Mouse (Mus musculus) hindbrain, embryonic 16.5 days (tissue): ENCODE measurements at regions not wholly inside any gene's neighbourhood (a gene's known extent, or its start where the extent isn't known, plus 50 kb on each side); places are given as distances from the start of the nearest gene placed in this dataset.
A peak's percentile ranks its signal among the peaks of the same experiment; 100 is the strongest.

Source experiments
- ATAC-seq: fragments of 200-750 bp; cut with Nextera tagmentation; 2 replicates; pipeline ENCODE4 v1.8.0; 2017; ENCODE audit warnings: moderate TSS enrichment, moderate library complexity
- H3K27ac ChIP-seq: fragments of 300-500 bp; sonication (generic); 2 replicates; pipeline ENCODE4 v1.5.1; 2014; ENCODE audit warnings: low read depth, mild to moderate bottlenecking, control low read depth, low read length, moderate library complexity
- H3K27me3 ChIP-seq: fragments of 300-500 bp; sonication (generic); replicated peaks from 2 replicates; pipeline ENCODE4 v1.6.1; 2014; ENCODE audit warnings: low read length; ENCODE audit not compliant: control insufficient read depth, insufficient read depth
- H3K36me3 ChIP-seq: fragments of 300-500 bp; sonication (generic); 2 replicates; pipeline ENCODE4 v1.6.1; 2014; ENCODE audit warnings: mild to moderate bottlenecking, low read length, moderate library complexity, mixed read lengths; ENCODE audit not compliant: control insufficient read depth, insufficient read depth
- H3K4me1 ChIP-seq: fragments of 300-500 bp; sonication (generic); 2 replicates; pipeline ENCODE4 v1.6.1; 2014; ENCODE audit warnings: low read depth, low read length; ENCODE audit not compliant: control insufficient read depth, insufficient read depth
- H3K4me2 ChIP-seq: fragments of 300-500 bp; sonication (generic); 2 replicates; pipeline ENCODE4 v1.6.1; 2014; ENCODE audit warnings: mild to moderate bottlenecking, low read length, control low read depth, moderate library complexity
- H3K4me3 ChIP-seq: fragments of 300-500 bp; sonication (generic); 2 replicates; pipeline ENCODE4 v1.5.1; 2014; ENCODE audit warnings: mild to moderate bottlenecking, low read length, control low read depth, moderate library complexity
- H3K9ac ChIP-seq: fragments of 300-500 bp; sonication (generic); 2 replicates; pipeline ENCODE4 v1.6.1; 2014; ENCODE audit warnings: low read depth, mild to moderate bottlenecking, control low read depth, low read length, moderate library complexity
- H3K9me3 ChIP-seq: fragments of 300-500 bp; sonication (generic); 2 replicates; pipeline ENCODE4 v1.6.1; 2014; ENCODE audit warnings: mild to moderate bottlenecking, low read length, moderate library complexity; ENCODE audit not compliant: control insufficient read depth
- WGBS: fragments of 180-500 bp; shearing (Covaris S2); extraction: QIAGEN DNeasy Blood & Tissue Kit; methylation state at CpG from one replicate; pipeline ENCODE4 v1.1.7; 2014; 5-methylcytosine and 5-hydroxymethylcytosine counted together

- Histone ChIP-seq H3K9me3 (no peaks in the 10 kb centered on the region), H3K4me1 (no peaks in the 10 kb centered on the region), H3K27ac (no peak overlapping the region), H3K4me2 (no peak overlapping the region), H3K27me3 (no peaks in the 10 kb centered on the region), H3K9ac (no peak overlapping the region), H3K4me3 (no peak overlapping the region), H3K36me3 (no peaks in the 10 kb centered on the region)
- no peak for ATAC-seq
- WGBS, result 66% methylated on average over 3 of the region's 3 CpGs
Measured at GRCm38 (mm10) chr4:10201835-10202234, 672.5 kb upstream of the 2610301B20Rik start.

- 92% methylated on average over 1 of the region's 1 CpGs for WGBS
- Histone ChIP-seq H3K36me3 (no peaks in the 10 kb centered on the region), H3K4me1 (no peaks in the 10 kb centered on the region), H3K9me3 (no peaks in the 10 kb centered on the region), H3K9ac (no peak overlapping the region), H3K27ac (no peak overlapping the region), H3K27me3 (no peaks in the 10 kb centered on the region), H3K4me3 (no peak overlapping the region), H3K4me2 (no peak overlapping the region)
- ATAC-seq, result no peak
Measured at GRCm38 (mm10) chr4:10204224-10204623, 670.1 kb upstream of the 2610301B20Rik start.

- 57% methylated on average over 4 of the region's 4 CpGs for WGBS
- Histone ChIP-seq H3K27ac (no peak overlapping the region), H3K9me3 (no peaks in the 10 kb centered on the region), H3K27me3 (no peaks in the 10 kb centered on the region), H3K9ac (no peak overlapping the region), H3K4me1 (no peaks in the 10 kb centered on the region), H3K4me3 (no peak overlapping the region), H3K36me3 (no peaks in the 10 kb centered on the region), H3K4me2 (no peak overlapping the region)
- ATAC-seq, result peak; percentile 50; the same call in 1 of the 2 replicates
Measured at GRCm38 (mm10) chr4:10209324-10209923, 664.9 kb upstream of the 2610301B20Rik start.

- Histone ChIP-seq H3K36me3 (no peaks in the 10 kb centered on the region), H3K27ac (no peak overlapping the region), H3K4me1 (no peaks in the 10 kb centered on the region), H3K4me2 (no peak overlapping the region), H3K4me3 (no peak overlapping the region), H3K27me3 (no peaks in the 10 kb centered on the region), H3K9ac (no peak overlapping the region), H3K9me3 (no peaks in the 10 kb centered on the region)
- WGBS, result 88% methylated on average over 4 of the region's 4 CpGs
- ATAC-seq, result no peak
Measured at GRCm38 (mm10) chr4:10211303-10211702, 663.0 kb upstream of the 2610301B20Rik start.

GRCm38 (mm10) chr4:10235324-10235723, 639.0 kb upstream of the 2610301B20Rik start:
- H3K27ac ChIP-seq, result no peak overlapping the region

GRCm38 (mm10) chr4:10242117-10242516, 632.2 kb upstream of the 2610301B20Rik start:
- Histone ChIP-seq H3K4me1 (no peaks in the 10 kb centered on the region), H3K27ac (no peak overlapping the region), H3K27me3 (no peaks in the 10 kb centered on the region), H3K9me3 (no peaks in the 10 kb centered on the region), H3K4me2 (no peak overlapping the region), H3K9ac (no peak overlapping the region), H3K36me3 (no peaks in the 10 kb centered on the region), H3K4me3 (no peak overlapping the region)
- ATAC-seq, result no peak
- 86% methylated on average over 4 of the region's 4 CpGs for WGBS

More at GRCm38 (mm10) chr4:10235324-10235723, 639.0 kb upstream of the 2610301B20Rik start:
- WGBS, result 90% methylated on average over 5 of the region's 5 CpGs
- Histone ChIP-seq H3K4me1 (no peaks in the 10 kb centered on the region), H3K9ac (no peak overlapping the region), H3K4me2 (no peak overlapping the region), H3K9me3 (no peaks in the 10 kb centered on the region), H3K36me3 (no peaks in the 10 kb centered on the region), H3K27me3 (no peaks in the 10 kb centered on the region), H3K4me3 (no peak overlapping the region)
- ATAC-seq, result no peak

GRCm38 (mm10) chr4:10242909-10243308, 631.4 kb upstream of the 2610301B20Rik start:
- H3K27me3 ChIP-seq, result no peaks in the 10 kb centered on the region
- H3K9me3 ChIP-seq, result no peaks in the 10 kb centered on the region
- no peaks in the 10 kb centered on the region for H3K36me3 ChIP-seq
- no peak for ATAC-seq
- H3K4me2 ChIP-seq, result no peak overlapping the region
- WGBS, result 83% methylated on average over 2 of the region's 2 CpGs
- no peak overlapping the region for H3K4me3 ChIP-seq
- no peak overlapping the region for H3K9ac ChIP-seq
- no peaks in the 10 kb centered on the region for H3K4me1 ChIP-seq
- no peak overlapping the region for H3K27ac ChIP-seq

GRCm38 (mm10) chr4:10254029-10254690, 620.1 kb upstream of the 2610301B20Rik start:
- Histone ChIP-seq H3K9me3 (no peaks in the 10 kb centered on the region), H3K9ac (no peak overlapping the region), H3K36me3 (no peaks in the 10 kb centered on the region), H3K4me1 (no peaks in the 10 kb centered on the region), H3K27ac (no peak overlapping the region), H3K4me3 (no peak overlapping the region), H3K27me3 (no peaks in the 10 kb centered on the region), H3K4me2 (no peak overlapping the region)
- 74% methylated on average over 6 of the region's 6 CpGs for WGBS
- peak; percentile 40; the same call in 1 of the 2 replicates for ATAC-seq

GRCm38 (mm10) chr4:10257537-10257936, 616.8 kb upstream of the 2610301B20Rik start:
- Histone ChIP-seq H3K9me3 (no peaks in the 10 kb centered on the region), H3K4me1 (no peaks in the 10 kb centered on the region), H3K4me3 (no peak overlapping the region), H3K27me3 (no peaks in the 10 kb centered on the region), H3K36me3 (no peaks in the 10 kb centered on the region), H3K27ac (no peak overlapping the region), H3K9ac (no peak overlapping the region), H3K4me2 (no peak overlapping the region)
- WGBS, result 78% methylated on average over 4 of the region's 4 CpGs
- ATAC-seq, result no peak
